Mouse (Mus musculus) CH12F3 (cell line): ENCODE data around the gene Sik1.
"Not testable (repeated sequence)": the region's sequence is repeated elsewhere in the genome, so short reads cannot be mapped to it uniquely, and the experiment has no call there.

Experiments used
- in situ Hi-C: fragments of 300-500 bp; cut with MboI; formaldehyde crosslinking; loops from 2 replicates; pipeline ENCODE4 v1.14.3; 2020; ENCODE audit warnings: low sequenced_read_pairs

Sik1 gene

DNA sequence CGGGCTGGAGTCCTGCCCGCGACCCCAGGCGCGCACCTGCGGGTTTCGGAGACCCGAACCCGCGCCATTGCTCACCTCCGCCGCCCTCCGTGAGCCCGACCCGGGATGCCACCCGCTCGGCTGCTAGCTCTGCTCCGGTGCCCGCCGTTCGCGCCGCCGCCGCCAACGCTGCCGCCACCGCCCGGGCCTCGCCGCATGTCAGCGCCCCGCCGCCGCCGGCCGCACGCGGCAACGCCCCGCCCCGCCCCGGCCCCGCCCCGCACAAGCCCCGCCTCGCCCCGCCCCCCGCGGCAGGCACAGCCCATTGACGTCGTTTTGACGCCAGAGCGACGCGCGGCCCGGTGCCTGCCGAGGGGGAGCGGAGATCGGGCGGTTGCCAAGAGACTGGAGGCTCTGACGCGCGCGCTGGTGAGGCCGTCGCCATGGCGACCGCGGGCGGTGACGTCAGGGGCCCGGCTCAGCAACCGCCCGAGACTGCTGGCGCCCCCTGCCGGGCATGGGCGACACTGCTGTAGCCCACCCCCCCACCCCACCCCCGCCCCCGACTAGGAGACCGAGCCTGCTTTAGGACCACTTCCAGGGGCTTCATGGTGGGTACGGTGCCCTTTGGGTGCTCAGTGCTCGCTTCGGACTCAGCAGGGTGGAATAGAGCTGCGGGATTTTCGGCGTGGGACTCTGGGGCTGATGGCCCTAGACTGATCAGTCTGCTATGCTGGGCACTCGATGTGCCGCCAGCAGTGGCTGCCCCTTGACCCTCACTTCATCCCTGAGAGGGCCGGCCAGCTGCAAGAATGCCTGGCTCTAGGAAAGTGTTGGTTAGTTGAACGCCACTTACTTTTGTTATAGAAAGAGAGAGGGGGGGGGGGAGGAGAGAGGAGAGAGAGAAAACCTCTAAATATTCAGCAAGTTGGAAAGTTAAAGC lies at the start of gene Sik1:
Gene Sik1, minus strand, starts transcription at position 208 of the 922 bp plus-strand sequence.
- in situ Hi-C loops: loop anchor here (5.0 kb wide), 1 partner anchor 166 kb away; no protein-coding TSS in a partner anchor

DNA sequence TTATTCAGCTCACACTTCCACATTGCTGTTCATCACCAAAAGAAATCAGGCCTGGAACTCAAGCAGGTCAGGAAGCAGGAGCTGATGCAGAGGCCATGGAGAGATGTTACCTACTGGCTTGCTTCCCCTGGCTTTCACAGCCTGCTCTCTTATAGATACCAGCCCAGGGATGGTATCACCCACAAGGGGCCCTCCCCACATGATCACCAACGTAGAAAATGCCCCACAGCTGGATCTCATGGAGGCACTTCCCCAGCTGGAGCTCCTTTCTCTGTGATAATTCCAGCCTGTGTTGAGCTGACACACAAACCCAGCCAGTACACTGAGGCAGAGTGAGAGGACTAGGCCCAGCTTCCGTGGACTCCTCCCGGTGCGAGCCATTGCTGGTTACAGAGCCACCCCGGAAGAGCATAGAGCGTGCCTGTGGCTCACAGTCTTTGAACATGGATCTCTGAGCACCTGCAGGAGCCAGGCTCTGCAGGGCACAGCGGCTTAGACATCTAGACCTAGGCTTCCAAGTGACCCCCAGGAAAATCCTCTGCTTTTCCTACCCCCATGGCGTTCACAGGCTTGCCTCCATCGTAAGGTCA lies 49.7 kb upstream of the Sik1 start:
- in situ Hi-C loops: no loop called here

DNA sequence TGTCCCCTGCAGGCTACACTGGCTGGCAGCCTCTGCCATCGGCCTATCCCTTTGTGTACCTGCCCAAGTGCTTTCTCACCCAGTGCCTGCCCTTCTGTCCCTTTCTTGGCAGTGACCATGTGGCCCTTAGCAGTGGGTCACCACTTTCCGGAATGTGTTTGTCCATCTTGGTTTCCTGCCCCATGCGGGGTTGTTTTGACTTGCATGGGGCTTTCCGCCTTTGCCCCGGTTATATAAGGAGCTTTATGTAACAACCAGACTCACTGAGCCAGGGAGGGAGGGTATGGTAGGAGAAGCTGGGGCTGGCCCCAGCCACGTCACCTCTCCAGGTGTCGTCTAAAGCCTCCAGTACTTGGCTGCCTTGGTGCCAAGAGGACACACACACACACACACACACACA lies 48.4 kb upstream of the Sik1 start:
- in situ Hi-C loops: no loop called here

DNA sequence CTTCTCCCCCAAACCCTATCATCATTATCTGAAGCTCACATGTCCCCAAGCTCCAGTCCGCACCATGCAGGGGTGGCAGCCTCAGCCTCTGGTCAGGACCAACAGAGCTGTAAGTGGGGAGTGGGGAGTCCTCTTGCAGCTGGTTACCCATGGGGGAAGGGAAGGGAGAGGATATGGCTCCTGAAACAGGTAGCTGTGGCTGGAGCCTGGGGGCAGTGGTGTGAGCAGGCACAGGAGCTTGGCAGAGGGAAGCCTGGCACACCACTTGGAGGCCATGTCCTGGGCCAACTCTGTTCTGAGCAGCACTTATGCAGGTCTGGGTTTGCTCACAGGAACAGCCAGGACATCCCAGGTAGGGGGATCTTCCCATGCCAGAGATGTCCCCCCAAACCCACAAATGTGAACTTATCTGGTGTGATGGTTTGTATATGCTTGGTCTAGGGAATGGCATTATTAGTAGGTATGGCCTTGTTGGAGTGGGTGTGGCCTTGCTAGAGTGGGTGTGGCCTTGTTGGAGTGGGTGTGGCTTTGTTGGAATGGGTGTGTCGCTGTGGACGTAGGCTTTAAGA lies 47.1 kb upstream of the Sik1 start:
- in situ Hi-C loops: no loop called here

DNA sequence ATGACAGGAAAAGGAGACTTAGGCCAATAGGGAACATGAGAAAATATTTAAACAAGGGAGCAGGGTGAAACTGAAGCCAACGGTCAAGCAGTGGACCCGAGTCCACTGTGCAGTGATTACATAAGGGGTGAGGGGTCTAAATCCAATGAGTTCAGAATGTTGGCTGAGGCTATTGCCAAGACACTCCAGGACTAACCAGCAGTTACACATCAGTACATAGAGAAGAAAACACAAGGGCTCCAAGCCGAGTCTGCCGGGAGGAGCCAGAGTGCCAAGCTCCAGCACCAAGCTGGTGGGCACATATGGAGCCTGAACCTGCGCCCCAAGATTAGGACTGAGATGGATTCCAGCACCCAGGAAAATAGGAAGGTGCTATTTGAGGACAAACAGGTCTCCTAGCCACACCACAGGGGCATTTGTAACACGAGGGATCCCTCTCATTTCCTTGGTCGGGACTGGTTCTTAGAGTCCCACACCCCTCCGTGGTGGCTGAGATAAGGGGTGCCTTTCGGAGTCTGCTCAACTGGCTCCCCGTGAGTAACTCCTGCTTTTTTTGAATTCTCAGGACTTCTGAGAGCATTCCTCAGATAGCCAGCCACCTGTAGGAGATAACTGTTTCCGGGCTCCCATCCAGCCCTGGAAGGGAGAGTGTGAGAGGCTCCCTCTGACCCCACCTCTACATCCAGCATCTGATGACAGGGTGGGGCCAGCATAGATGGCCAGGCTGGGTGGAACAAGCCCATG lies 46.0 kb upstream of the Sik1 start:
- in situ Hi-C loops: no loop called here

DNA sequence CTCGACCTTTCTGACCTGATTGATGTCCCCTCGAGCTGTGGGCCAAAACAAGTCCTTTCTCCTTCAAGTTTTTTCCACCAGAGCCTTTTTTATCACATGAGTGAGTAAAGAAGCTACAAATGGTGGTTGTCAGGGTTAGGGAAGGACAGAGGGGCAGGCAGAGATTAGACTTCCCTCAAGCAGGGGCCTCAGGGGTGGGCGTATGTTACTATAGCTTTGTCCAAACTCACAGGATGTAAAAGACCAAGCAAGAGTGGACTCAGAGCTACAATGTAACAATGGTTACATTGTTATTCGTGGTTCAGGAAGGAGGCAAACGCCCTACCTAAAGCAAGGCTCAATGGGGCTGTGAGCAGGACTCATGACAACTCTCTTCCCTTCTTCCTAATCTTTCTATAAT lies 43.3 kb upstream of the Sik1 start:
- in situ Hi-C loops: no loop called here

DNA sequence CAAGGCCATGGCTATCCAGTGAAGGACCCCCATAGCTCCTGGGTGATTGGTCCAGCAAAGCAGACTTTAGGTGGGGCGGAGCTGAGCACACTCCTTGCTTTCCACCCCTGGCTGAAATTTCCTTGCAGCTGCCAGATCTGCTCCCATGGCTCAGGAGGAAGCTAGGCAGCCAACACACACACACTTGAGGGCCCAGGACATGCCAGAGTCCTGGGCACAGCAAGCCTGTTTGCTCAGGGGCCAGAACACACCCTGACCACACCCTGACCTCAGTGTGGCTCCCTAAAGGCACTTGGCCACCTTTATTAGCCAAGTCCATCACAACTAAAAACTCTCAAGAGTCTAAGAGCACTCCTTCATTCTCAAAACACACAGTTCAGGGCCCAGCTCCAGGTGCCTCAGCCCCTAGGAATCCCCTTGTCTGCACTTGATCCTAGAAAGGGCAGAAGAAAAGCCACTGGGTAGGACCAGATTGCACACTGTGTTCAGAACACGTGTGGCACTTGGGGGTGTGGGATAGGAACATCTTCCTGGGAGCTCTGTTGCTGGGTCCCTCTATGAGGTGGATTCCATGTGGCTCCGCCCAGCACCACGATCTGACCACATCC lies 41.7 kb upstream of the Sik1 start:
- in situ Hi-C loops: no loop called here

DNA sequence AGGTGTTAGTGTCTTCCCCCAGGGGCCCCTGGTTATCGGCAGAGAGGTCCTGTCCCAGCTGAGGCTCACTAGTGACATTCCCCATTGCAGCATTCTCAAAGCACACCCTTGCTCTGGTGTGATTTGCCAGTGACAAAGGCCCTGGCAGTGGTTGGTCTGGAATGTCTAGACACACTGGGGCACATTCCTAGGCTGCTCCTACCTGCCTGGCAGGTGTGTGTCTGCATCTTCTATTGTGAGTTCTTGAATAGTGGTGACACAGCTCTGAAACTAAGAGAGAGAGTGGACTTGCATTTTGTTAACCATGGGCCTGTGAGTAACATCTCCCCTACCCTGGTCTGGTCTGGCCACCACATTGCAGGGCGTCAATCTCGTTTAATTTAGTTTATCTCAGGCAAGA lies 41.1 kb upstream of the Sik1 start:
- in situ Hi-C loops: no loop called here

DNA sequence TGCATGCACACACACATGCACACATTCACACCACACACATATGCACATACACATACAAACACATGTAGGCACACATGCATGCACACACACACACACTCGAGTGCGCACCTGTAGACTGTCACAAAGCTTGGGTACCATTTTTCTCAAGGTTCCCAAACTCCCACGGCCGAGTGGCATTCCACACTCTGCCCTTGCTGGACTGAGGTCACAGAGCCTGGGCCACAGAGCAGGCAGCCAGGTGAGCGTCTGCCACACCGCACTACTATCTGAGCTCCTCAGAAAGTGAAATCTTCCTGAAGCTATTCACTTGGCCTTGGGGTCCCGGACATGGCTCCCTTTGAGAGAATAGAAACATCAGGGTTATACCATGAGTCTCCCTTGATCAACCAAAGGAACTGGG lies 40.7 kb upstream of the Sik1 start:
- in situ Hi-C loops: no loop called here

DNA sequence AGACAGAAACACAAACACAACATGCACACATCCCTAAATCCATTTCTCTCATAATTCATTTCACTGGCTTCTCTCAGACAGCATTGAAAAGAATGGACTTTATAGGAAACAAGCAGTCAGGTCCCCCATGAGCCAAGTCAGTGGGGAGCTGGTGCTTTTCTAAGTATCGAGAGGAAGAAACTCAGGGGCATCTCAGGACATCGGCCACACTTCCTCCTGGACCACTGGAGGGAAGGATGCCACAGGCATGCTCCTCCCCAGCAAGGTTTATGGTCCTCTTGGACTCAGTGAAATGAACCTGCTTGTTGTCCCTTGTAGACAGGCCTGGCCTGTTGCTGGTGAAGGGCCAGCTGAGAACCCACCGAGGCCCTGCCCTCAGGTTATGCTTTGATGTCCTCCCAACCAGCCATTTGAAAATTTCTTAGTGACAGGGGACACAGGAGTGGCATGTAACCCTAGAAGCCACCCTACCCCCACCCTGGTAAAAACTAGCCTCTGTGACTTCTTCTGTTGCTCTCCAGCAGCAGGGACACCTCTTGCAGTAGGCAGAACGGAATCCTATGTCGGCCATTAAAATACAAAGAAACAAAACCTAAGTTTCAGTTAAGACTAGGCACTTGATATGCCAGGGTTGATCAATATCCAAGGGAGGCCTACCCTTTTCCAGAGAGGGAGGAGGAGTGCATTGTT lies 37.9 kb upstream of the Sik1 start:
- in situ Hi-C loops: no loop called here

DNA sequence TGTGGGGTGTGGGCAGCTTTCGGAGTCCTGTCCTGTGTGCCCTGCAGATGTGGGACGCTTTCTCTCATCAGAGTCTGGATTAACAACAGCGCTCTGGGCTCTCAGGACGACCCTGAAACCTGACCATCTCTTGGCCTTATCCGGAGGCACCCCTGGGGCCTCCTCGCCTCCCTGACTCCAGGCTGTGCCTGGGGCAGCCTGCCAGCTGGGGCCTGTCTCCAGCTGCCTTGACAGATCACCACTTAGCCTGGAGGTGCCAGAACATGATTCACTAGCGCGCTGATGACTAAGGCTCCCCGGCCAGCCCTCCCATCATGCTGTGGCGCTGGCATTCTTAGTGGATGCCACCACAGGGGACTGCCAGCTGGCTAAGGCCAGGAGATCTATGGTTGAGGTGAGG lies 37.1 kb upstream of the Sik1 start:
- in situ Hi-C loops: no loop called here

DNA sequence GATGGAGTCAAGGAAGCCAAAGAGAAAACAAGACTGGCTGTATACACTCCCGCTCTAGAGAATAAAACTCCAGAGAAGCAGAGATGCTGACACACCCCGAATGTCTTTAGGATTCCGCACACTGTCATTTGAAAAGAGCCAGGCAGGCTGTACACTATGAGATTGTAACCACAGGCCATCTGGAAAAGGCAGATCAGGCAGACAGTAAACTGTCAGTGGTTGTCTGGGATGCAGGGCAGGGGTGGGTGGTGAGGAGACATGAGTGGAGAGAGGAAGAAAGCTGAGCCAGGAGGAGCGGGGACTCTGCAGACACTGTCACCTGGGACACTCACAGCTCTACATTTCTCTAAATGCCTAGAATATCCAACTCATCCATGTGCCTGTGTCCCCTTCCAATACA lies 36.3 kb upstream of the Sik1 start:
- in situ Hi-C loops: no loop called here

DNA sequence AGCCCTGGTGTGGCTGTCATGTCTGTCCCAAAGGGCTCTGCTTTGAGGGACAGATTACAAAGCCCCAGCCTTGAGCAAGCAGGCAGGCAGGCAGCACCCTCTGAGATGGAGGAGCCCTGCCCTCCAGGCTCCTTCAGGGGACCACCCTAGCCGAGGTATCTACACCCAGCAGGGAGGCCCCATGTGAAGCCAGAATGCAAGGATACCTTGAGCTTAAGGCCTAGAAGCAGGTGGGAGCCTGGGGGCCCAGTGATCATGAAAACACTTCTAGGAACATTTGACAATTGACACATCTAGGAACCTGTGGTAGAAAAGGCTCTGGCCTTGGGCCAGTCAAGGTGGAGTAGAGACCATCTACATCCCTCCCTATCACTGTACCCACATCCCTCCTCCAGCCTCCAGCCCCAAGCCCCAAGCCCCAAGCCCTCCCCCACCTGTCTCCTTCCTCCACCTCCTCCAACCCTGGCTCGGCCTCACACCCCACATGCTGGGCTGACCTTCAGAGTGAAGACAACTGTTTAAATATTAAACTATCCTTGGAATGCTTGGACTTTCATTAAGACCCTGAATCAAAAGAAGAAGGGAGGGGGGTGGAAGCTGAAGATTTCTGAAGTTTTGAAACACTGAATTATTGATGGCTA lies 34.8 kb upstream of the Sik1 start:
- in situ Hi-C loops: no loop called here

DNA sequence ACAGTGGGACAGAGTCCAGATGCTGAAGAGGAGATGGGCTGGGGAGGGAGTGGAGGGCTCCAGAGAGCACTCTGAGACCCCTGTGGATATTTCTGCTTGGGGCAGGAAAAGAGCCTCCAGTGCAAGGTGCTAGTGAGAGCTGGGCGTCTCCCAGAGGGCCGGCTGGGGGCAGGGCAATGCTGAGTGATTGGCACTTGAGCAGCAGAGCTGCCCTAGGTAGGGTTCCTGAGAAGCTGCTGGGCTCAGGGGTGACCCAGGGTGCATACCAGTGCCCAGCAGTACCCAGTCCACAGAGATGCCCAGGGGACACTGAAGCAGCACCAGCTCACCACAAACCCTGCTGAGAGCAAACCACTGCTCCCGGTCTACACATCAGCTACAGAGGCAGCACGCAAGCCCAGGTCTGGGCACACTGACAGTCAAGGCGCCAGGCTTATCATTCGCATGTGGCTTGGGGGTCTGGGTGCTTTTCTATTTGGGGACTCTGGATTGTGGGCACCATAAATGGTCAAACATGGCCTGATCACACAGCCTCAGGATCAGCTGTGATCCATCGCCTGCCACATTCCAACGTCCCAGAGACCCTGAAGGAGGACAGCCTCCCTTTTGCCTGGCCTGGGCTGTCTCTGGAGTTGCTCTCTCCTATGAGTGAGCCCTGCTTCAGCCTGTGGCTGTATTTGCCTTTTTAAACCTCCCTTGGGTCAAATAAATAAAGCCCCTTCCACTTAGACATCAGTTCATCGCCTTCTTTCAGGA lies 34.0 kb upstream of the Sik1 start:
- in situ Hi-C loops: no loop called here

DNA sequence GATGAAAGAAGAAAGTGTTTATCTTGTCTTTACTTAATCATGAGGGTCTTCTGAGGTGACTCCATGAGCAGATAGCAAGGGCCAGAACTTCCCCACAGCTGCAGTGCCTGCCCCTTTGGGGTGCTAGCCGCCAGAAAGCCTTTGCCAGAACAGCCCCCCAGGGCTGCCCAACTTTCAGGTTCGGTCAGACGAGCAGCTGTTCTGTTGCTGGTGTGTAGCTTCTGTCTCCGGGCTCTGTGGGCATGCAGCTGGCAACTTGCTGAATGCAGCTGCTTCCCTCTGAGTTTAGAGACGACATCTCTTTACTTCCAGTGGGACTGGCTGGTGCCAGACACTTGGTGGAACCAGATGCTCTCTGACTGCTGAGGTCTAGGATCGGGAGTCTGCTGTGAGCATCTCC lies 32.9 kb upstream of the Sik1 start:
- in situ Hi-C loops: no loop called here

DNA sequence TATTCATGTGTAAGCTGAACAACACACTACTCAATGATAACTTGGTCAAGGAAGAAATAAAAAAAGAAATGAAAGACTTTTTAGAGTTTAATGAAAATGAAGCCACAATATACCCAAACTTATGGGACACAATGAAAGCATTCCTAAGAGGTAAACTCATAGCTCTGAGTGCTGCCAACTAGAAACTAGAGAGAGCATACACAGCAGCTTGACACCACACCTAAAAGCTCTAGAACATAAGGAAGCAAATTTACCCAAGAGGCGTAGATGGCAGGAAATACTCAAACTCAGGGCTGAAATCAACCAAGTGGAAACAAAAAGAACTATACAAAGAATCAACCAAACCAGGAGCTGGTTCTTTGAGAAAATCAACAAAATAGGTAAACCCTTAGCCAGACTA lies 29.1 kb upstream of the Sik1 start:
- in situ Hi-C loops: not testable (repeated sequence)

DNA sequence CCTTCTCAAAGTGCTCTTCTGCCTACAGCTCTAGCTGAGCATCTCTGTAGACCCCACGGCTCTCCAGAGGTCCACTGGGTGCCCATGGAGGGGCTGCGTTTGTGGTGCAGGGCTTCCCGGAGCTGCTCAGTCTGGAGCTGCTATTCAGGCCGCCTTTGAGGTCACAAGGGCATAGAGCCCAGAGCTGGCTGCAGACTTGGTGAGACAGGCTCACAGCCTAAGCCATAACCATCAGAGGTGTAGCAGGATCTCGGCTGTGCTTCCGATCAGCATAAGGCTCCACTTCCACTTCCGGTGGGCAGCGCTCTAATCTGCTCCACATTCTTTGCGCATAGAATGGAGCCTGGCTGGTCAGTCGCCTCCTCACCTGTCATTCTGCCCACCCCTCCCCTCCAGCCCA lies 23.8 kb upstream of the Sik1 start:
- in situ Hi-C loops: no loop called here

DNA sequence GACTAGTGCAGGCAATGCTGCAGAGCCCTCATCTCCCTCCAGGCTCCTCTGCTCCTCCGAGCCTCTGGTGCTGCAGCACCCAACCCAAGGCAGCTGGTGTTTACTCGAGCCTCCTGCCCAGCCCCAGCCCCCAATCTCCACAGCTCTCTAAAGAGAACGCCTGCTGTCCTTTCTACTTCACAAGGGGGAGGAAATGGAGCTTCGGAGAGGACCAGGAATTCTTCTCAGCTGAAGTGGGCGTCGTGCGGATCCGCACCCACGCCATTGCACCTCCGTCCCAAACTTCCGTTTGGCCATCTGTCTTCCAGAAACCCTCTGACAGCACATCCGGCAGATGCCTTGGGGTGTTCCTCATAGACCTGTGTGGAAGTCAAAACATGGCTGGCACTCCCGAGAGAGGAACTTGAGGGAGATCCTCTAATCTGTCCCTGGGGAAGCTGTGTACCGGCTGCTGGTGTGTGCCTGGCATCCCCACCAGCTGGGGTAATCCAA lies 22.1 kb upstream of the Sik1 start:
- in situ Hi-C loops: no loop called here

DNA sequence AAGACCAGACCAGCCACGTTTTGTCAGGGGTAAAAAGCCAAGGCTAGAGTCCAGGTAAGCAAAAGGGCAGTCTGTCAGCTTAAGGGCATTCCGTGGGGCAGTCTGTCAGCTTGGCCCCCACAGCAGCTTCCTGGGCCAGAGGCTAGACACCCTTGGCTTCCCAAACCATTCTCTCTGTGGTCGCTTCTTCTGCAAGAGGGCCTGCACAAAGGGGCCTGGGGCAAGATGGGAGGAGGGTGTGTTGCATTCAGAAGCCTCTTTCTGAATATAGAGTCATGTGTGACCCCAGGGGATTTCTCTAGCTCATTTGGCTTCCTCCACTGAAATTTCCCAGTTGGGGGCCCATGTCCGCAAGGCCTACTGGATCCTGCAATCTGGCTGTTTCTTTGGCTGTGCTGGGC lies 21.6 kb upstream of the Sik1 start:
- in situ Hi-C loops: no loop called here
